Mouse (Mus musculus) lung, postnatal 0 days (tissue): Measurements from ENCODE around the gene 4930451I11Rik.

ENCODE experiments used
- CTCF ChIP-seq: IDR thresholded peaks from 2 replicates; pipeline ENCODE4 v1.5.1; 2016; ENCODE audit warnings: antibody characterized with exemption, mild to moderate bottlenecking
- EP300 ChIP-seq: IDR thresholded peaks from 2 replicates; pipeline ENCODE4 v1.6.1; 2016; ENCODE audit warnings: antibody characterized with exemption, mild to moderate bottlenecking, control low read depth

DNA sequence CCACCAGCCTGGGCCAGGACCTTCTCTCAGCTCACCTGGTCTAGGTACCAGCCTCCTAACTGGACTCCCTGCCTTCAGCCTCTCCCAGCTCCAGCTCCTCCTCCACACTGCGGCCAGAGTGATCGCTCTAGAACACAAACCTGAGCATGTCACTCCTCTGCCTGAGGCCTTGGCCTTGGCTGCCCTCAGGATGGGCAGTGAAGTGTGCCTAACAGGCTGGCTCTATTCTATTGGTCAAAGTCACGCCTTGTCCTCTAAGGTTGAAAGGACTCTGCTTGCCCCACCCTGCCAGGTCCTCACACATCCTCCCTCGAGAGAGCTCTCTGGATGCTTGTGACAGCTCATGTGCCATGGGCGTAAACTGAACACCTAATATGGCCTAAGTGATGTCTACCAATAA lies 22.0 kb upstream of the 4930451I11Rik start:
- TF ChIP-seq EP300 (no peak), CTCF (no peak)
